Mouse (Mus musculus) small intestine, adult 2 months (tissue): ENCODE data around the gene Anapc10. TPM values are rescaled to one million over a fixed set of nuclear protein-coding genes. Genes with fewer than 3 reads are reported as not detected.
"Not testable (repeated sequence)": the region's sequence is repeated elsewhere in the genome, so short reads cannot be mapped to it uniquely, and the experiment has no call there.

Experiments
- H3K27ac ChIP-seq: fragments of 200-500 bp; 2 replicates; pipeline ENCODE4 v1.5.1; 2012; ENCODE audit warnings: low read depth, low read length, control low read depth, inconsistent platforms; ENCODE audit not compliant: insufficient read depth
- H3K27me3 ChIP-seq: fragments of 200-500 bp; 2 replicates; pipeline ENCODE4 v1.6.1; 2012; ENCODE audit warnings: mild to moderate bottlenecking, moderate library complexity, low read length, inconsistent platforms; ENCODE audit not compliant: control insufficient read depth, insufficient read depth
- H3K36me3 ChIP-seq: fragments of 200-500 bp; 2 replicates; pipeline ENCODE4 v1.6.1; 2012; ENCODE audit warnings: mild to moderate bottlenecking, low read length, control low read depth, inconsistent platforms; ENCODE audit not compliant: control insufficient read depth, insufficient read depth
- H3K4me1 ChIP-seq: fragments of 200-500 bp; 2 replicates; pipeline ENCODE4 v1.6.1; 2012; ENCODE audit warnings: low read length, inconsistent platforms, mixed read lengths; ENCODE audit not compliant: control insufficient read depth, insufficient read depth, insufficient read length
- H3K4me3 ChIP-seq: fragments of 200-500 bp; 2 replicates; pipeline ENCODE4 v1.5.1; 2012; ENCODE audit warnings: low read depth, mild to moderate bottlenecking, control low read depth, inconsistent platforms, low read length, moderate library complexity
- CTCF ChIP-seq: fragments of 200-500 bp; IDR thresholded peaks from 2 replicates; pipeline ENCODE4 v1.5.1; 2012; ENCODE audit warnings: low read depth, mild to moderate bottlenecking, control low read depth, inconsistent platforms, low read length, moderate library complexity, mixed read lengths; ENCODE audit not compliant: insufficient replicate concordance, insufficient read length; ENCODE audit errors: extremely low read depth
- POLR2A ChIP-seq: fragments of 200-500 bp; IDR thresholded peaks from 2 replicates; pipeline ENCODE4 v1.6.1; 2012; ENCODE audit warnings: low read depth, mild to moderate bottlenecking, control low read depth, inconsistent platforms, low read length, moderate library complexity
- WGBS: fragments of 180-500 bp; shearing (Covaris S2); methylation state at CpG from one replicate; pipeline ENCODE4 v1.1.7; 2018; 5-methylcytosine and 5-hydroxymethylcytosine counted together
- polyA plus RNA-seq: library from polyadenylated mRNA; depleted of rRNA; stranded (reverse); fragments of >200 nt; gene quantifications from 2 replicates; pipeline ENCODE4 v1.2.3, GENCODE M21; 2012; rRNA removed

Anapc10 gene
- 0.08 and 0.15 TPM in 2 replicates for polyA plus RNA-seq

GRCm38 (mm10) chr8:79711064-79711961 lies at the start of gene Anapc10, which contains the start of gene Abce1:
TSS of gene Anapc10 (plus strand) at chr8:79711820.
TSS of gene Abce1 (minus strand) at chr8:79711740.
- TF ChIP-seq CTCF (no peak), POLR2A (peak; percentile 65; the same call in 1 of the 2 replicates)
- WGBS, result under 1% methylated on average over 73 of the region's 73 CpGs
- Histone ChIP-seq H3K27me3 (no peaks in the 10 kb centered on the region), H3K36me3 (peaks cover 9% of the 10 kb centered on the region), H3K4me1 (peaks cover 2% of the 10 kb centered on the region; the same call in 1 of the 2 replicates), H3K27ac (peak within 1 kb of the TSS; percentile 77), H3K4me3 (peak within 1 kb of the TSS; percentile 90)

- no peaks in the 10 kb centered on the region; the same call in 1 of the 2 replicates for H3K27me3 ChIP-seq
- H3K36me3 ChIP-seq, result peaks cover 24% of the 10 kb centered on the region
- TF ChIP-seq POLR2A (no peak), CTCF (no peak)
- no peak overlapping the region for H3K27ac ChIP-seq
- no peak overlapping the region for H3K4me3 ChIP-seq
- H3K4me1 ChIP-seq, result peaks cover 2% of the 10 kb centered on the region
- WGBS, result 89% methylated on average over 4 of the region's 4 CpGs
These were observed 35.2 kb upstream of the Anapc10 start for GRCm38 (mm10) chr8:79676461-79676860.

- H3K36me3 ChIP-seq, result peaks cover 9% of the 10 kb centered on the region
- no peak overlapping the region for H3K4me3 ChIP-seq
- TF ChIP-seq POLR2A (no peak), CTCF (no peak)
- H3K27ac ChIP-seq, result no peak overlapping the region
- peaks cover 2% of the 10 kb centered on the region for H3K4me1 ChIP-seq
- 71% methylated on average over 5 of the region's 5 CpGs for WGBS
- H3K27me3 ChIP-seq, result no peaks in the 10 kb centered on the region; the same call in 1 of the 2 replicates
These were observed 32.6 kb upstream of the Anapc10 start for GRCm38 (mm10) chr8:79679005-79679404.

GRCm38 (mm10) chr8:79680083-79680482 lies 31.5 kb upstream of the Anapc10 start:
- WGBS, result 24% methylated on average over 10 of the region's 10 CpGs
- H3K36me3 ChIP-seq, result peaks cover 16% of the 10 kb centered on the region
- not testable (repeated sequence) for H3K27ac ChIP-seq, H3K27me3 ChIP-seq, H3K4me1 ChIP-seq
- peak overlapping the region; percentile 84 for H3K4me3 ChIP-seq

GRCm38 (mm10) chr8:79680555-79680954 lies 31.1 kb upstream of the Anapc10 start:
- peak overlapping the region; percentile 84 for H3K4me3 ChIP-seq
- peaks cover 19% of the 10 kb centered on the region for H3K36me3 ChIP-seq
- H3K27ac ChIP-seq, result no peak overlapping the region
- peaks cover 2% of the 10 kb centered on the region for H3K4me1 ChIP-seq
- 2% methylated on average over 34 of the region's 34 CpGs for WGBS
- TF ChIP-seq CTCF (no peak), POLR2A (no peak)
- no peaks in the 10 kb centered on the region; the same call in 1 of the 2 replicates for H3K27me3 ChIP-seq

GRCm38 (mm10) chr8:79680965-79681364 lies 30.7 kb upstream of the Anapc10 start:
- H3K27ac ChIP-seq, result no peak overlapping the region
- 25% methylated on average over 2 of the region's 2 CpGs for WGBS
- H3K27me3 ChIP-seq, result no peaks in the 10 kb centered on the region; the same call in 1 of the 2 replicates
- H3K4me1 ChIP-seq, result peaks cover 2% of the 10 kb centered on the region
- H3K36me3 ChIP-seq, result peaks cover 22% of the 10 kb centered on the region
- TF ChIP-seq POLR2A (no peak), CTCF (no peak)
- H3K4me3 ChIP-seq, result peak overlapping the region; percentile 84

- not testable (repeated sequence) for H3K4me3 ChIP-seq, H3K27me3 ChIP-seq, H3K4me1 ChIP-seq, H3K27ac ChIP-seq
- H3K36me3 ChIP-seq, result peaks cover 52% of the 10 kb centered on the region
- WGBS, result 93% methylated on average over 5 of the region's 5 CpGs
These were observed 25.7 kb upstream of the Anapc10 start for GRCm38 (mm10) chr8:79685927-79686326.

GRCm38 (mm10) chr8:79692531-79692930 lies 19.1 kb upstream of the Anapc10 start:
- 80% methylated on average over 2 of the region's 2 CpGs for WGBS
- Histone ChIP-seq H3K4me3 (no peak overlapping the region), H3K27me3 (no peaks in the 10 kb centered on the region), H3K4me1 (no peaks in the 10 kb centered on the region), H3K36me3 (peaks cover 51% of the 10 kb centered on the region), H3K27ac (no peak overlapping the region)
- TF ChIP-seq CTCF, result no peak
- no peak for TF ChIP-seq POLR2A
